Mouse (Mus musculus) MEL-GATA-1-ER (cell line): ENCODE measurements around the gene Efnb3.
A peak's percentile ranks its signal among the peaks of the same experiment; 100 is the strongest.

ENCODE experiments used
- DNase-seq: peaks from one replicate; pipeline ENCODE4 v3.0.0-alpha.2; 2012; ENCODE audit warnings: low read depth; ENCODE audit errors: extremely low read depth

Efnb3 gene

DNA sequence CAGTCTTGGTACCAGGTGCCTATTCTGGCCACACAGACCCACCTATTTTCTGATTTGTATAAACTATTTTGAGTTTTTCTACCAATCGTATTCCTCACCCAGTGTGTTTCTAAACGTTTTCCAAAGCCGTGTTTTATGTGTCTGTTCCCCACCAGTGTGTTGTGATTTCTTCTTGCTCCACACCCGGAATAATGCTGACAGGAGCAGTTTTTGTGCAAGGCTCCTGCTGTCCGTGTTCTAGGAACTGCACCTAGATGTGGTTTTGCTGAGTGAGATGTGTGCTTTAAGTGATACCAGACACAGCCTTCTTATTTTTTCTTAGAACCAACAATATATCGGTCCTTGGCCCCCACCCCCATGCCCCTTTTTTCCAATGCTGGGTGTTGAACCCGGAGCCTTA is 24.0 kb upstream of the Efnb3 start:
- no peak for DNase-seq

DNA sequence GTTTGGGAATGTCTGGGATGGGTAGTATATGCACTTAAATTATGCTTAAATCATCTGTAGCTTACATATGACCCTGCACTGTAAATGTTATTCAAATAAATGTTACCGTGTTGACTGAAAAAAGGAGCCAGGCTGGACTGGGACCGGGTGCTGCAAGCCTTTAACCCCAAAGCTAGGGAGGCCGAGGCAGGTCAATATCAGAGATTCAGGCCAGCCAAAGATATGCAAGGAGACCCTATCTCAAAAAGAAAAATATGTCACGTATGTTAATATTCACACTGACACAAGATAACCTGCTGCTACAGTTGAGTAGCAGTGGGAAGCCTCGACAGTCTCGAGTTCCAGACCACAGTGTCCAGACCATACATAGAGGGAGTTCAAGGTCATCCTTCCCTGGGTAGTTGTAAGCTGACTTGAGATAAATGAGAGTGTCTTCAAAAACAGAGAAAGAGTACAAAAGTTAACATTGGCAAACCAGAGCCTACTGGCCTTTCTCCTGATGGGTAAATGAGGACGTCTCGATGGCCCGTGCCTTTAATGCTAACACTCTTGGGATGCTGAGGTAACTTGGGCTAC is 22.3 kb upstream of the Efnb3 start:
- no peak for DNase-seq

GRCm38 (mm10) chr11:69581814-69582213 is 21.8 kb upstream of the Efnb3 start:
- DNase-seq: no peak

- peak; percentile 91 for DNase-seq
Observed at GRCm38 (mm10) chr11:69581147-69581688, 21.2 kb upstream of the Efnb3 start.

DNA sequence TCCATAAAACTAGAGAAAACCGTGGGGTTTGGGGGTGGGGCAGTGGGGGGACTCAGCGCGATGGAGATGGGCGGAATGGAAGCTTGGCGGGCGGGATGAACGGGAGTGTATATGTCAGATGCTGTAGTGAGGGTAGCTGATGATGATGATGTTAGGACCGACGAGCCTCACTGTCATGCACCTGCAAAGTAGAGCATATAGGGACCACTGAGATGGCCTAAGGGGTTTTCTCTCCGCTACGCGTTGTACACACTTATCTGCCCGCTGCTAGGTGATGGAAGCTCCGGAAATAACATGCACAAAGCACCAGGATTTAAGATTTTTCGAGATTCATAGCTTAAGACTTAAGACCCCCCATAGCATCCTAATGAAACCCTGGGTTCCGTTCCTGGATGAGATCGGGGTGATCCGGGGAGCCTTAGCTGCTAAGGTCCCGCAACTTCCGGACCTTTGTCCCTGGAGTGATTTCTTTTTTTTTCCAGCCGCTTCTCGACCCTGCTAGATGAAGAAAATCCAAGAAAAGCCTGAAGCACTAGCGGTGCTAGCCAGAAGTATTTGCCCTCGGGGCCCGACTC is 20.7 kb upstream of the Efnb3 start:
- DNase-seq: no peak

DNA sequence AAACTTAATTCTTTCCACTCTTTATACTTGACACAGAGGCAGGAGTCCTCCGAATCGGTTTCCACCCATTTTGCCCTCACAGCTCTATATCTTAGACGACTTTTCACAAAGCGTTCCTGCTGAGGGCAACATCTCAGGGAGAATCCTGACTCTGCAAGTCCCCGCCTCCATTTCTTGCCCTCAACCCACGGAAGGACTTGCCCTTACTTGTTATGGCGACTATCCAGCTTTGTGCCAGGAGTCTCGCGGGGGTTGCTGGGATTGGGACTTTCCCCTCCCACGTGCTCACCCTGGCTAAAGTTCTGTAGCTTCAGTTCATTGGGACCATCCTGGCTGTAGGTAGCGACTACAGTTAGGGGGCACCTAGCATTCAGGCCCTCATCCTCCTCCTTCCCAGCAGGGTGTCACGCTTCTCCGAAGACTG is 20.1 kb upstream of the Efnb3 start, which contains the start of the genes Wrap53 and Trp53:
TSS of gene Wrap53 (minus strand) at position 165 of the 424 bp plus-strand sequence.
TSS of gene Trp53 (plus strand) at position 269 of the 424 bp plus-strand sequence.
- peak; percentile 95 for DNase-seq

- peak; percentile 99 for DNase-seq
Observed at GRCm38 (mm10) chr11:69579128-69580017, 19.4 kb upstream of the Efnb3 start.

DNA sequence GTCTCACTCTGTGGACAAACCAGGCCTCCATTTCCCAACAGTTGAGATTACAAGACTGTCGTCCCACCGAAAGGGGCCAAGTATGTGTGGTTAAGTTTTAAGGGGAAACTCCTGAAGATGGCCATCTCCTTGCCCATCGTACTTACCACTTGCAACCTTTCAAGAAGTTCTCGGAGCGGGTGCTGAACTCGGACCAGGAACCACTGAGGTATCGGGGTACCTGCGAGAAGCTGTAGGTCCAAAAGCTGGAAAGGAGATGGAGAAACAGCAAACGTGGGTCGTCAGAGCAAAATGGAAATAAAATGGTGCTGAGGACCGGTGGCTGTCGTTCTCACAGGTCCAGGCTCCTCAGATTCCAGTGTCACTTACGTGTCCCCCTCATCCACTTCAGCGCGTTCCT is 18.3 kb upstream of the Efnb3 start:
- DNase-seq: no peak

- DNase-seq: no peak
Observed at GRCm38 (mm10) chr11:69576307-69576706, 16.3 kb upstream of the Efnb3 start.

DNA sequence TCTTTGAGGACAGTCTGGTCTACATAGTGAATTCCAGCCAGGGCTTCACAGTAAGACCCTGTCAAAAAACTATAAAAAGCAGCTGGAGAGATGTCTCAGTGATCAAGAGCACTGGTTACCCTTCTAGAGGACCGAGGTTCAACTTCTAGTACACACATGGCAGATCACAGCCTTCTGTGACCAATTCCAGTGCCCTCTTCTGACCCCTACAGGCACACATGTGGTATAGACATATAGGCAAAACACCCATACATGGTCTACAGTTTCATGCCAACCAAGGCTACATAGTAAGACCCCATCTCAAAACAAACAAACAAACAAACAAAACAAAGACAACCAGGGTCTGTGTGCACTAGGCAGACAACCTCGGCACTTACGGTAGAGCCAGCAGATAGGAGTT is 15.2 kb upstream of the Efnb3 start:
- no peak for DNase-seq

- DNase-seq: no peak
Observed at GRCm38 (mm10) chr11:69565131-69565530, 5.1 kb upstream of the Efnb3 start.

GRCm38 (mm10) chr11:69564391-69564790 is 4.4 kb upstream of the Efnb3 start:
- DNase-seq: no peak

DNA sequence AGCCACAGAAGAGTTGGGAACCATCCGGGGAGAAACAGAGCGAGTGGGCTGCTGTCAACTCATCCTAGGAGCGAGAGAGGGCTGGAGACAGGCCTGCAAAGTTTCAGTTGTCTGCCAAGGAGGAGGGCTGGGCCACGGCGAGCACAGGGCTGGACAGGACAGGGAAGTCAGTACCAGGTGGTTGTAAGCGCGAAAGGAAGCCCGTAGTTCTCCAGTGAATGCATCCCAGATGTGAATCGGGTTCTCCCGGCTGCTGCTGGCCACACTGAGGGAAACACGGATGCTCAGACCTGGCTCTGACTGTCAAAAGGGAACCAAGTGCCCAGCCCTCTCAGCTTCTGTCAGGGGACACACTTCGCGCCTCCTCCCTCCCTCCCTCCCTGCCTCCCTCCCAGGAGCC is 3.4 kb upstream of the Efnb3 start:
- no peak for DNase-seq

DNA sequence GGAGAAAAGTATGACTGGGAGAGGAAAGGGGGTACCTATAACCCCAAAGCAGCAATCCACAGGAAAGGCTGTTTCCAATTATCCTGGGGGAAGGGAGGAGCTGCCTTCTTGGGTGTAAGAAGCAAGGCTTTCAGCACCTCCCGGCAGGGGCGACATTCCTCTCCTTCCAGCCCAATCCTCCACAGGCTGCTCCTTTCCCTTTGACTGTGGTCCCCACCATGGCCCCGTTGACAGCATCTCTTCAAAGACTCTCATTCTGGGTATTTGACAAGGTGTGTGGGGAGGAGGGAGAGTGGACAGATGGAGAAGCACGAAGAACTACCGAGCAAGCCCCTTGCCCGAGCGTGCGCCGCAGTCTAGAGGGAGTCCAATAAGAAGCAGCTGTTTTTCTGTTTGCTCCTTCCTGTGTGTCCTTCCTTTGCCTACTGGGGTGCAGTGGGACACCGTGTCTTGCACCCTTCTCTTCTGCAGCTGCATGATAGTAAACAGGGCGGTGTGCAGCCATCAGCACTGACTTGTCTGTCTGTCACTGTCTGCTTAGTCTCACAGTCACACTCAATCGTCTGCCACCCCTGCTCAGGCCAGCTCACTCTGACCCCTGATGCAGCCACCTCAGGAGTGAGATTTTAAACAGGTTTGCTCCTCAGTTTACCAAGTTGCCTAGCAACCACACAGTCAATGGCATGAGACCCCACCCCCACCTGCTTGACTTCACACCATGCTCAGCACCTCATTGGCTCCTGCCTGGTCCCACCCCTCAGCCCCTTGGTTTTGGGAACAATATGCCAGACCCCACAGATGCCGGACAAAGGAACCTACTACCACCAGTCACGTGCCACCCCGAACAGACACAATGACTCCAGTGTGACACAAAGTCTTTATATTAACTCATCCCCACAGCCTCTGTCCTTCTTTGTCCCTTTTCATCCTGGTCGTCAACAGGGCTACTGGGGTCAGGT is 1.2 kb upstream of the Efnb3 start:
- DNase-seq: no peak

- no peak for DNase-seq
Observed at GRCm38 (mm10) chr11:69559183-69559582, 822 bp downstream of the Efnb3 start.

- DNase-seq: no peak
Observed at GRCm38 (mm10) chr11:69558756-69559155, 1.2 kb downstream of the Efnb3 start.

- DNase-seq: no peak
Observed at GRCm38 (mm10) chr11:69557381-69557958, 2.5 kb downstream of the Efnb3 start.

DNA sequence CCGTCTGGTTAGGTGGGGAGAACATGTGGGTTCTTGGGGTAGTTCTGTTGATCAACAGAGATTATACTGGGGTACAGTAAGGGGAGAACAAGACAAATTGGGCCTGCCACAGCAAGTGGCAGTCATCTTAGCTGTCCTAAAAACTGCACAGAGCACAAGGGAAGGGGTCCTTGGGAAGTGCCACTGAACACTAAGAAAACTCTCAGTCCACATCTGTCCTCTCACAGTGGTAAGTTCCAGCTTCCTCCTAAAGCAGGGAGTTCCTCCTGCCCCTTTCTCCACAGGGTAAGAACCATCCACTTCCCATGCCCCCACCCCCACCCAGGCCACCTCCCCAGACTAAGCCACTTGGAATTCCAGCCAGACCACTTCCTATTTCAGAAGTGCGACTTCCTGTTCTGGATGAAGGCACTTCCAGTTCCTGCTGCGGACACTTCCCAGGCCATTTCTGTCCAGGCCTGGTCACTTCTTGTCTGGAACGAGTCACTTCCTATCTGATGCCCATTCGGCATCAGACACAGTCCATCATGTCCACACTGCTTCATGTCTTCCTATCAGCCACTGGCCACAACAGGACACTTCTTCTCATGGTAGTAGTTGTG is 5.4 kb downstream of the Efnb3 start:
- DNase-seq: no peak

DNA sequence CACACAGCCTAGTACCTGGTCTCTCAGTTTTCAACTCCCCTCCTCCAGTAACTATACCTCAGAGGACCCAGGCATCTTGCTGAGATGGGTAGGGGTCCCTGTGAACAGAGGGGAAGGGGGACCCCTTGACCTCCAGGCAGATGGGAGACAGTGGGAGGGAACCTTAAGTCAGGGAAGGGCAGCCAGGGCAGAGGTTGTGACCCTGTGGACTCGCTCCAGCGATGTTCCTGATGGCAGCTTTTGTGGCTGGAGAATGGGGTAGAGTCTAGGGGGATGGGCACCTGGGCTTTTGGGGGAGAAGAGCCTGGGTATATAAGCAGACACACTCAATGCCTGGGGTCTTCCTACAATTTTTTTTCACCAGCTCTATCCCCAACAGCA is 6.7 kb downstream of the Efnb3 start:
- no peak for DNase-seq
